Mouse (Mus musculus) monocyte, adult 2 months (primary cell): ENCODE data around the gene Ifnar2.

Experiments
- DNase-seq, 2 experiments: peaks; one replicate each; pipeline ENCODE4 v3.0.0; 2022; ENCODE audit warnings: low spot score in 2 of 2, low read depth in 1 of 2

Ifnar2 gene

GRCm38 (mm10) chr16:91357526-91357900 lies 15.1 kb upstream of the Ifnar2 start:
- DNase-seq, result no peak

DNA sequence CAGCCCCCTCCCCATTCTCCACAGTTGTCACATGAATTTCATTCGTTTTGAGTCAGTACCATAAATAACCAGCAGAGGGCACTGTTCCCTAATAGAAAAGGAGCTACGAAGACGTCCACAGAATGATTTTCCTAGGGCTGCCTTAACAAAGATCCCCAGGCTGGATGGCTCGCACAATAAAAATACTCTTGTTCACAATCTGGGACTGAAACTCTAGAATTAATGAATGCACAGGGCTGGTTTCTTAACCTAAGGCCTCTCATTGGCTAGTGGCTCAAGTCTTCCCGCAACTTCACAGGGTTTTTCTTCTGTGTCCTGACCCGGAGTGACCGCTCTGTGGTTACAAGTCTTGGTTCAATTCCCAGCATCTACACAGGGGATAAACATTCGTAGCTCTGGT lies 14.0 kb upstream of the Ifnar2 start:
- DNase-seq, result no peak

GRCm38 (mm10) chr16:91359531-91359930 lies 13.1 kb upstream of the Ifnar2 start:
- no peak for DNase-seq

DNA sequence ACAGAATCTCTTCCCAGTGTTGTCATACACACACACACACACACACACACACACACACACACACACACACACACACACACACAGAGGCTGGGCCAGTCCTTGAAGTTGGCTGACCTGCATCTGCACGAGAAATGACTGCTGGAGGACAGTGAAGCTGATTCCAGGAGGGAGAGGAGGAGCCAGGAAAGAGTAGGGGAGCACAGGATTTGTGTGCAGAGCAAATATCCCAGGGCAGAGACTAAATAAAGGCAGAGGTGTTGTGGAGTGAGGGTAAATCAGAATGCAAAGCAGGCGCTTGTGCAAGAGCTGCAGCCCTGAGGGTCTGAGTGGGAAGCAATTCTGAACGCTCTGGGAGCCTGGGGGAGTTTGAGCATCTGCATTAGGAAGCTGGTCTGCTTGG lies 12.4 kb upstream of the Ifnar2 start:
- no peak for DNase-seq

- DNase-seq, result no peak
Observed at GRCm38 (mm10) chr16:91362006-91362405, 10.6 kb upstream of the Ifnar2 start.

DNA sequence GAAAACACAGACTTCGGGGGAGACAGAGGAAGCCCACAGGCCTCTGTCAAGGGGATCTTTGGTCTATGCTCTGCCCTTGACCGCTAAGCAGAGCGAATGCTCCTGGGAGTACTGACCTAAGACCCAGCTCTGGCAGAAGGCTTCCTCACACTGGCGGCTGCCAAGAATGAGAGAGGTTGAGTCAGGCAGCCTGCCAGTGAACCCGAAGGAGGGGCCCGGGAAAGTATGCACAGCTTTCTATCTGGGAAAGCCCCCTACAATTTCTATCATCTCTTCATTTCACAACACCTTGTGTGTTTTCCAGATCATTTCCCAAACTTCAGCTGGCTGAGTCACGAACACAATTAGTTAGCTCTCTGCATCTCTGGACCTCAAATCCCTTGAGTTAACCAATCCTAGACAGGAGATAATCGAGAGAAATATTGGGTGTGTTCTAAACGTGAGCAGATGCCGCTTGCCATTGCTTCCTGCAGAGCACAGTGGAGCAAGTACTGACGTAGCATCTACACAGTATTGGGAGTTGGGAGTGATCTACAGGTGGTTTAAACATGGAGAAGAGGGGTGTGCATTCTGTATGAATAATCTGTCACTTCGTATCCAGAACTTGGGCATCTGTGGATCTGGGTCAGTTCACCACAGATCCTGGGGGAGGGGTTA lies 9.8 kb upstream of the Ifnar2 start:
- no peak for DNase-seq

- no peak for DNase-seq
Observed at GRCm38 (mm10) chr16:91363483-91363882, 9.1 kb upstream of the Ifnar2 start.

- DNase-seq, result no peak
Observed at GRCm38 (mm10) chr16:91366567-91366966, 6.0 kb upstream of the Ifnar2 start.

DNA sequence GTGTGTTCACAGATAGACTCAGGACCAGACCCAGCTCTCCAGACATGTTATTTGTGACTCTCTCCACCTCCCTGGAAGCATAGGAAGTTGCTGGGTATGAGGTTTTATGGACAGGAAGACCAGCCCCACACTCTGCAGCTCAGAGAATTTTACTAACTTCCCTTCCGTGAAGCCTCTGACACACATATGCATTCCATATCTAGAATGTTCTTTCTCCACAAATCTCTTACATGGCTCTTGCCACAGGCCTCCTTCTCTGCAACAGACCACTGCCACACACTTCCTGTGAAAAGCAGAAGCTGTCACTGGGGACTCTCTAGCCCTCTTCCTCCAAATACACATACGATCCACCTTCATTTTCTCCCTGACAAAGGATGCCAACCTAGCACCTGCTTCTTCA lies 5.5 kb upstream of the Ifnar2 start:
- no peak for DNase-seq

DNA sequence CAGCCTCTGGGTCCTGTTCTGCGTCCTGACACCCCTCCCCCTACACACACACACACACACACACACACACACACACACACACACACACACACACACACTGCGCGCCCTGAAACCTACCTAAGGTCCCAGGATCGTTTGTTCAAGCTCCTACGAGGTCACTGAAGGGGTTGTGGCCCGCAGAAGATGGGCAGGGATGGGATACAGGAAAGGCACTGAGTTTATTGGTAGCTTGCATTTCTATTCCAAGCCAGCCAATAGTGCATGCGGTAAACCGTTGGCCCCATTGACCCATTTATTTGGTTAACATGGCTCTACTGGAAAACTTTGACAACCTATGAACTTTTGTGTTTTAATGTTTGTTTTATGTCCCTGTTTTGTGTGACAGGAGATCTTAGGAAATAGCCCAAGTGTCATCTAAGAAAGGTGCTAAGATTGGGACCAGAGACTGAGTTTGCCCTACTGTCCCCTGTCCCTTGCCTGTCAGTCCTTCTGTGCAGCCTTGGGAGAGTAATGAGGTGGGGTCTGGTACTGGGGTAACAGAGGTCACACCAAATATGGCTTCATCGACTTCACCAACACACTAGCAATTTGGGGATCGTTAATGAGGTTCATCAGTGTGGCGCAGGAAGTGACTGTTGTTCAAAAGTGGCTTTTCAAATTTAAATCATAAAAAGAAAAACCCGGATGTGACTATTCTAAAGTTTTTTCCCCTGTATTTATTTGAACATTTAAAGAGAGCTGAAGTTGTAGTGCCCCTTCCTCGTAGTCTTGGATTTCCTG lies 1.1 kb downstream of the Ifnar2 start:
- no peak for DNase-seq

- DNase-seq, result no peak
Observed at GRCm38 (mm10) chr16:91374253-91374634, 1.7 kb downstream of the Ifnar2 start.

GRCm38 (mm10) chr16:91376701-91377100 lies 4.1 kb downstream of the Ifnar2 start:
- no peak for DNase-seq

DNA sequence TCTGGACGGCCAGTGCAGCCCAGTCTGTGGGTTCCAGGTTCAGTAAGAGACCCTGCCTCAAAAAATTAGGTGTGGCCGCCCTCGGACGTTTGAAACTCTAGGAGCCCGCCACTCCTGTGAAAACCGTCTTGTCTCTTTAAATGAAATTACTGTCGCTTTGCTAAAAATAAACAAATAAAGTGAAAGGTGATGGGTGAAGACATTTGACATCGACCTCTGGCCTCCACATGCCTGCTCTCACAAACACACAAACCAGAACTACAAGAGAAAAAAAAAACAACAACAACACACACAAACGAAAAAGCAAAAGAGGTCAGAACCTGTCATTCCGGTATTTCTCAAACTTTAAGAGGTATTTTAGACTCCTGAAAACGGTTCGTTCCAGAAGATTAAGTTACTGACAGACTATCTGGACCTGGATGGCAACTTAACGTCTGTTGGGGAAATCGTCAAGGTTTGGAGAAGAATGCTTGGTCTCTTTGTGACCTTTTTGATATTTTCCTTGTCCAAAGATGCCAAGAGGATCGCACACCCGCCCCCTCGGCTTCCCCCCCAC lies 5.9 kb downstream of the Ifnar2 start:
- no peak for DNase-seq

- no peak for DNase-seq
Observed at GRCm38 (mm10) chr16:91378991-91379390, 6.4 kb downstream of the Ifnar2 start.

GRCm38 (mm10) chr16:91379412-91379811 lies 6.8 kb downstream of the Ifnar2 start:
- no peak for DNase-seq

DNA sequence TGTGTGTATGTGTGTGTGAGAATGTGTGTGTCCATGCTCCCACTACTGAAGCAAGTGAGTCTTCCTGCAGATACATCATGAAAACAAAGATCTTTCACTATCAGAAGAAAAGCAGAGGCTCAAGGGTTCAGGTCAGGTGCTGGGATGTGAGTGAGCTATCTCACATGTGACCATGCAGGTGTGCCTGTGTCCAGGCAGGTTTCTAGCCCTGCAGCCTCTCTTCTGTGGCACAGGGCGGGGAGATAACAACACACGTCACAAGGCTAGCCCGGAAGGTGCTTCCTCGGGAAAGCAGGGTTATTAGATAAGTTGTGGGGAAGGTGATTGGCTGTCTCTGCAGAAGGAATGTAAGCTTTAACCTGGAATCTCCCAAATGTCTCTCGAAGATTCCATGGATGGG lies 7.6 kb downstream of the Ifnar2 start:
- DNase-seq, result no peak

GRCm38 (mm10) chr16:91381606-91382005 lies 9.0 kb downstream of the Ifnar2 start:
- no peak for DNase-seq

DNA sequence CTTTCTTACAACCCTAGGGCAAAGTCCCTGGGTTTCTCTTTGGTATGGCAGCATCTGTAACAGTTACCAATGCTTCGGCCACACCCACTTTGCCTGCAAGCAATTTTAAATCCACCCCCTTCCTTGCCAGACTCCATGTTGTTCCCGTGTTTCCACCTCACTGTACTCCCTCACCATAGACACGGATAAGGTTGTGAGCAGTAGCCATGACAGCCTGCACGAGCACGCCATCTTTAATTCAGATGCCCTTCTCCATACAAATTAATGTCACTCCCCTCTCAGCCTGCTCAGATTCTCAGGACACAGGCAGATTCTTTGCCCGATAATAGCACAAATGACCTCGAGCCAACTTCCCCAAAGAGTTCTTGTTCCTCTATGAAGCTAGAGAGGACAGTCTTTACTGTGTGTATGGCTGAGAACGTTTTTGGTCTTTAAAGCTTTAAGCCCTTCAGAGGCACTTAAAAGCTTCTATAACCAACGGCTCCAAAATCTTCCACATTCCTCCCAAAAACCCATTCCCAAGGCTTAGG lies 9.7 kb downstream of the Ifnar2 start:
- DNase-seq, result no peak

DNA sequence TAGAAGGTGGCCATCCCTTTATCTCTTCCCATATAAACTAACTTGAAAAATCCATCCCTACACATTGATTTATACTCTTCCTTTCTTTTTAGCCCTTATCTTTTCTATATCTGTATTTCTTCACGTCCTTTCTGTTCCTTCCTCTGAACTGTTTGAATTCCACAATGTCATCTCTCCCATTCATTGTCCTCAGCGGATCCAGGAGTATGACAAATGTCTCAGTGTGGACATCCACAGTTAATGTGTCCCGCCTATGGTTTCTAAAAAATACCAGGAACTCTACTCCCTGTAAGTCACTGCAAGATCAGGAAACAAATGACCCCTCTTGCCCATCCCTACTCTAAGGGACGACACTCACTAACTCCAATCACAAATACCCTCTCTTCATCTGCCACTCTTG lies 11.6 kb downstream of the Ifnar2 start:
- no peak for DNase-seq

GRCm38 (mm10) chr16:91385621-91386020 lies 13.0 kb downstream of the Ifnar2 start:
- no peak for DNase-seq

- no peak for DNase-seq
Observed at GRCm38 (mm10) chr16:91386419-91387120, 14.0 kb downstream of the Ifnar2 start.

- DNase-seq, result no peak
Observed at GRCm38 (mm10) chr16:91387121-91387486, 14.5 kb downstream of the Ifnar2 start.
